Mouse (Mus musculus) myocyte (in vitro differentiated cells): ENCODE results near the gene Add1.

Source experiments
- CEBPB ChIP-seq: IDR thresholded peaks from 2 replicates; pipeline ENCODE4 v1.6.1; 2011; ENCODE audit warnings: mild to moderate bottlenecking, moderate library complexity; ENCODE audit not compliant: poor library complexity, insufficient read depth, severe bottlenecking
- E2F4 ChIP-seq: IDR thresholded peaks from one replicate; pipeline ENCODE4 v1.6.1; 2011; ENCODE audit warnings: mild to moderate bottlenecking, control low read depth, moderate library complexity; ENCODE audit not compliant: insufficient read depth
- MAX ChIP-seq: IDR thresholded peaks from one replicate; pipeline ENCODE4 v1.6.1; 2011; ENCODE audit warnings: low read depth, mild to moderate bottlenecking, control low read depth
- MYOD1 ChIP-seq, 3 experiments: IDR thresholded peaks; one replicate each; pipeline ENCODE4 v1.6.1; 2011; ENCODE audit warnings: control low read depth in 2 of 3, low read depth in 2 of 3, mild to moderate bottlenecking in 2 of 3, moderate library complexity in 1 of 3; ENCODE audit not compliant: insufficient read length in 2 of 3, control insufficient read depth in 1 of 3
- MYOG ChIP-seq, 3 experiments: IDR thresholded peaks; one replicate each; pipeline ENCODE4 v1.6.1; 2011; ENCODE audit warnings: control low read depth in 2 of 3, low read depth in 2 of 3, mild to moderate bottlenecking in 2 of 3; ENCODE audit not compliant: insufficient read length in 2 of 3, control insufficient read depth in 1 of 3, insufficient read depth in 1 of 3
- POLR2A ChIP-seq: IDR thresholded peaks from one replicate; pipeline ENCODE4 v1.6.1; 2011; ENCODE audit warnings: low read depth, mild to moderate bottlenecking, control low read depth, moderate library complexity; ENCODE audit not compliant: insufficient read length
- POLR2AphosphoS2 ChIP-seq: IDR thresholded peaks from one replicate; pipeline ENCODE4 v1.6.1; 2011; ENCODE audit warnings: low read depth, control low read depth; ENCODE audit not compliant: insufficient read length
- SRF ChIP-seq: IDR thresholded peaks from one replicate; pipeline ENCODE4 v1.6.1; 2011; ENCODE audit warnings: low read depth; ENCODE audit not compliant: control insufficient read depth, insufficient read length
- TCF12 ChIP-seq: IDR thresholded peaks from one replicate; pipeline ENCODE4 v1.6.1; 2011; ENCODE audit warnings: mild to moderate bottlenecking, control low read depth; ENCODE audit not compliant: poor library complexity, insufficient read depth, severe bottlenecking
- TCF3 ChIP-seq: IDR thresholded peaks from one replicate; pipeline ENCODE4 v1.6.1; 2011; ENCODE audit warnings: low read depth, control low read depth; ENCODE audit not compliant: insufficient read length
- USF1 ChIP-seq: IDR thresholded peaks from one replicate; pipeline ENCODE4 v1.6.1; 2011; ENCODE audit warnings: low read depth, mild to moderate bottlenecking, control low read depth, moderate library complexity

- TF ChIP-seq TCF3 (no peak), POLR2A (no peak), USF1 (no peak), MAX (no peak), E2F4 (no peak), POLR2AphosphoS2 (no peak), TCF12 (no peak), CEBPB (no peak), MYOD1 (IDR thresholded peaks at IDR 0.05; ENCODE audit: control insufficient read depth in 1 of 3, insufficient read length in 2 of 3, low read depth in 2 of 3) (no peak), MYOG (IDR thresholded peaks at IDR 0.05; ENCODE audit: control insufficient read depth in 1 of 3, insufficient read depth in 1 of 3, insufficient read length in 2 of 3, low read depth in 2 of 3) (no peak), SRF (no peak)
Observed at GRCm38 (mm10) chr5:34661909-34662308, 88.4 kb downstream of the Add1 start.
